In the genomic region with DNA sequence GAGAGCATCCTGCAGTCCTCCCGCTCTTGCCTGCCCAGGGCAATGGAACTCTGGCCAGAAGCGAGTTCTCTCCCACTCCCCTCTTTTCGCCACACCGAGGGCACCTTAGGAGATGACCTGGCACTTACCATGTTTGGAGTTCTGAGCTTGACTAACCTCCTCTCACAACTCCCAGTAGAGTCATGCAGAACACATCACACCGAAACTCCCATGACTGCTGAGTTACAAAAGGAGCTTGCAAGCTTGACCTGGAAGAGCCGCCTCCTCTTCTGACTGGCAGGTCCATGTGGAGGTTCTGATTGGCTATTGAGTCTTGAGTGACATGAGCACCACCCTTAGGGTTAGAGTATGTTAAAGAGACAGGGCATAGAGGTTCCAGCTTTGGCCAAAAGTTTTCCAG, we compare ENCODE assay signal across 8 mouse cellular contexts. TPM values are rescaled to one million over a fixed set of nuclear protein-coding genes. Genes with fewer than 3 reads are reported as not detected.
DNase-seq lines count a peak whose midpoint lies in the region; ATAC-seq and TF ChIP-seq lines count a peak whose summit lies in the region.
"Not testable (repeated sequence)": the region's sequence is repeated elsewhere in the genome, so short reads cannot be mapped to it uniquely, and the experiment has no call there.

A gene (minus strand): TSS at position 225 of the 400 bp plus-strand sequence.

- not testable (repeated sequence) for H3K9ac ChIP-seq in forebrain, embryonic 13.5 days; heart, embryonic 15.5 days; lung, postnatal 0 days (replicated peaks; ENCODE audit: low read depth)

- peak within 1 kb of the TSS; percentile 33 for H3K4me2 ChIP-seq in forebrain, embryonic 13.5 days
- peak within 1 kb of the TSS; percentile 44 for H3K4me2 ChIP-seq in heart, embryonic 15.5 days
- H3K4me2 ChIP-seq in lung, postnatal 0 days (replicated peaks; ENCODE audit: low read depth, low read length) = peak within 1 kb of the TSS; percentile 25; the same call in 1 of the 2 replicates

- not testable (repeated sequence) for ATAC-seq in forebrain, embryonic 13.5 days; heart, embryonic 15.5 days (replicated peaks; ENCODE audit: insufficient number of reproducible peaks, insufficient read depth, low FRiP score, low read depth); lung, postnatal 0 days

- not testable (repeated sequence) for TF ChIP-seq POLR2A in cerebellum, adult 2 months (IDR thresholded peaks at IDR 0.05; ENCODE audit: borderline replicate concordance, insufficient read depth, low read length)

- DNase-seq in NIH3T3 (ENCODE audit: low read depth) = peak; percentile 58
- DNase-seq in cerebellum, adult 2 months = peak; percentile 1 to 10
- peak; percentile 10 for DNase-seq in kidney, adult 9 months
- not testable (repeated sequence) for DNase-seq in left cerebral cortex, postnatal 25 days (ENCODE audit: low spot score in 2 of 2)
- DNase-seq in lung, postnatal 0 days (ENCODE audit: low spot score) = peak; percentile 7
- DNase-seq in skeletal muscle tissue, adult 2 months (ENCODE audit: low read depth, low spot score) = peak; percentile 2

- H3K27ac ChIP-seq in cerebellum, adult 2 months (ENCODE audit: insufficient read depth, low read length); forebrain, embryonic 13.5 days; heart, embryonic 15.5 days; lung, postnatal 0 days (ENCODE audit: low read length): not testable (repeated sequence)

- not testable (repeated sequence) for H3K27me3 ChIP-seq in cerebellum, adult 2 months (ENCODE audit: control insufficient read depth, insufficient read depth, low read length); forebrain, embryonic 13.5 days; heart, embryonic 15.5 days; lung, postnatal 0 days (replicated peaks; ENCODE audit: insufficient read depth, low read length)

- intact Hi-C loops in left cerebral cortex, postnatal 25 days (cut with DNase I) = not testable (repeated sequence)

- TF ChIP-seq CTCF in cerebellum, adult 2 months (IDR thresholded peaks at IDR 0.05; ENCODE audit: borderline replicate concordance, insufficient read depth, low read depth, low read length); lung, postnatal 0 days (IDR thresholded peaks at IDR 0.05): not testable (repeated sequence)

- TF ChIP-seq EP300 in lung, postnatal 0 days (IDR thresholded peaks at IDR 0.05) = not testable (repeated sequence)

- not testable (repeated sequence) for H3K9me3 ChIP-seq in forebrain, embryonic 13.5 days (replicated peaks); heart, embryonic 15.5 days (replicated peaks); lung, postnatal 0 days (ENCODE audit: low read length)

- not testable (repeated sequence) for H3K36me3 ChIP-seq in forebrain, embryonic 13.5 days (ENCODE audit: poor library complexity, severe bottlenecking); heart, embryonic 15.5 days; lung, postnatal 0 days (ENCODE audit: insufficient read depth, low read length)

- H3K4me3 ChIP-seq in cerebellum, adult 2 months (replicated peaks; ENCODE audit: insufficient read depth, low read depth, low read length) = peak within 1 kb of the TSS; percentile 55
- peak within 1 kb of the TSS; percentile 33 for H3K4me3 ChIP-seq in forebrain, embryonic 13.5 days
- H3K4me3 ChIP-seq in heart, embryonic 15.5 days = peak within 1 kb of the TSS; percentile 48
- 0 out of 2 replicates have a peak within 1 kb of the TSS, but pooled peaks have one; percentile 19 for H3K4me3 ChIP-seq in lung, postnatal 0 days (ENCODE audit: low read depth, low read length)

- H3K4me1 ChIP-seq in cerebellum, adult 2 months (ENCODE audit: control insufficient read depth, insufficient read depth, low read length); forebrain, embryonic 13.5 days; heart, embryonic 15.5 days (replicated peaks); lung, postnatal 0 days (ENCODE audit: insufficient read depth, low read depth, low read length): not testable (repeated sequence)

- WGBS in cerebellum, adult 2 months = 42% methylated on average over 6 of the region's 6 CpGs
- WGBS in forebrain, embryonic 13.5 days = 49% methylated on average over 6 of the region's 6 CpGs
- 24% methylated on average over 6 of the region's 6 CpGs for WGBS in heart, embryonic 15.5 days
- WGBS in lung, postnatal 0 days = 23% methylated on average over 6 of the region's 6 CpGs

RNA-seq across cellular contexts. Expression of the gene that starts here (rescaled TPM):
- polyA plus RNA-seq in cerebellum, adult 2 months (2012; rRNA removed) = 13.3 and 13.8 TPM in 2 replicates
- 9.6 and 13.4 TPM in 2 replicates for polyA plus RNA-seq in forebrain, embryonic 13.5 days (2015; fragmentation: Nextera tagmentation; extraction: Ambion mirVana)
- 5.6 and 5.9 TPM in 2 replicates for polyA plus RNA-seq in heart, embryonic 15.5 days (2015; fragmentation: Nextera tagmentation; extraction: Ambion mirVana)
- total RNA-seq in left cerebral cortex, postnatal 25 days (2021) = 10 to 100 TPM; 28.9 to 35.2 TPM
- 11.0 and 12.7 TPM in 2 replicates for polyA plus RNA-seq in lung, postnatal 0 days (2015; fragmentation: Nextera tagmentation; extraction: Ambion mirVana)
